Mouse (Mus musculus) kidney, postnatal 0 days (tissue): ENCODE data around the gene Speer4f2. TPM values are rescaled to one million over a fixed set of nuclear protein-coding genes. Genes with fewer than 3 reads are reported as not detected.

Experiments used
- ATAC-seq: fragments of 200-750 bp; cut with Nextera tagmentation; replicated peaks from 2 replicates; pipeline ENCODE4 v1.8.0; 2017; ENCODE audit warnings: low read depth, moderate number of reproducible peaks, moderate TSS enrichment, moderate library complexity; ENCODE audit not compliant: low FRiP score
- DNase-seq: peaks from one replicate; pipeline ENCODE4 v3.0.0-alpha.2; 2016; ENCODE audit warnings: low spot score
- H3K27ac ChIP-seq: fragments of 300-500 bp; sonication (generic); 2 replicates; pipeline ENCODE4 v1.5.1; 2014; ENCODE audit warnings: mild to moderate bottlenecking
- H3K27me3 ChIP-seq: fragments of 300-500 bp; sonication (generic); 2 replicates; pipeline ENCODE4 v1.6.1; 2014; ENCODE audit warnings: low read length, mixed read lengths; ENCODE audit not compliant: insufficient read depth
- H3K36me3 ChIP-seq: fragments of 300-500 bp; sonication (generic); 2 replicates; pipeline ENCODE4 v1.6.1; 2014; ENCODE audit warnings: low read length, mixed read lengths; ENCODE audit not compliant: insufficient read depth
- H3K4me1 ChIP-seq: fragments of 300-500 bp; sonication (generic); replicated peaks from 2 replicates; pipeline ENCODE4 v1.6.1; 2014; ENCODE audit warnings: antibody characterized with exemption, low read length, mixed read lengths; ENCODE audit not compliant: insufficient read depth
- H3K4me2 ChIP-seq: fragments of 300-500 bp; sonication (generic); 2 replicates; pipeline ENCODE4 v1.6.1; 2014; ENCODE audit warnings: mild to moderate bottlenecking, low read length, moderate library complexity, mixed read lengths
- H3K4me3 ChIP-seq: fragments of 300-500 bp; sonication (generic); replicated peaks from 2 replicates; pipeline ENCODE4 v1.5.1; 2014; ENCODE audit warnings: low read depth, low read length
- H3K9ac ChIP-seq: fragments of 300-500 bp; sonication (generic); 2 replicates; pipeline ENCODE4 v1.6.1; 2014; ENCODE audit warnings: low read depth, low read length
- H3K9me3 ChIP-seq: fragments of 300-500 bp; sonication (generic); replicated peaks from 2 replicates; pipeline ENCODE4 v1.6.1; 2016; ENCODE audit warnings: low read length, inconsistent platforms, mixed read lengths
- CTCF ChIP-seq: IDR thresholded peaks from 2 replicates; pipeline ENCODE4 v1.5.1; 2016; ENCODE audit warnings: antibody characterized with exemption, low read depth, mild to moderate bottlenecking, moderate library complexity
- WGBS: fragments of 180-500 bp; shearing (Covaris S2); extraction: QIAGEN DNeasy Blood & Tissue Kit; methylation state at CpG from one replicate; pipeline ENCODE4 v1.1.7; 2014; 5-methylcytosine and 5-hydroxymethylcytosine counted together
- polyA plus RNA-seq: library from polyadenylated mRNA; unstranded; fragments of >200 nt; fragmentation: Nextera tagmentation; extraction: Ambion mirVana; gene quantifications from 2 replicates; pipeline ENCODE4 v1.2.1, GENCODE M21; 2015

The Speer4f2 gene
- polyA plus RNA-seq, 1 experiment from 2014 or later: not detected

DNA sequence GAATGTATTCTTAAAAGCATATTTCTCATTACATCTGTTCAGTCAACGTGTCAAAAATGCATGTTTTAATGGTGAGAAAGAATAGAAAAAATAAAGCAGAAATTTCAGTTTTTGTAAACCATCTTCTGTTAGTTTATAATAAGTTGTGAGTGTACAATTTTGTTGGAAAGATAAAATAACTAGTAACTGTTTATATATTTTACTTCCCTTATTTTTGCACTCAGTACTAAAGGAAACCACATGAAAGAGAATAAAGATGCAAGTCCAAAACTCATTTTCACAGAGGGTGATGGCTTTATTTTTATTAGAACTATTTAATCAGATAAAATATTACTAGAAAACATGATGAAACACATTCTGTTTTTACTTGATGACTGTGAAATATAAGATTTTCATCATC lies 18.2 kb downstream of the Speer4f2 start:
- H3K4me1 ChIP-seq: no peaks in the 10 kb centered on the region
- H3K9me3 ChIP-seq: no peaks in the 10 kb centered on the region
- H3K9ac ChIP-seq: no peak overlapping the region
- ATAC-seq: no peak
- DNase-seq: no peak
- no peaks in the 10 kb centered on the region for H3K36me3 ChIP-seq
- no peak overlapping the region for H3K4me2 ChIP-seq
- H3K27me3 ChIP-seq: no peaks in the 10 kb centered on the region
- TF ChIP-seq CTCF: no peak
- 86% methylated on average over 1 of the region's 1 CpGs for WGBS
- no peak overlapping the region for H3K4me3 ChIP-seq
- no peak overlapping the region for H3K27ac ChIP-seq

DNA sequence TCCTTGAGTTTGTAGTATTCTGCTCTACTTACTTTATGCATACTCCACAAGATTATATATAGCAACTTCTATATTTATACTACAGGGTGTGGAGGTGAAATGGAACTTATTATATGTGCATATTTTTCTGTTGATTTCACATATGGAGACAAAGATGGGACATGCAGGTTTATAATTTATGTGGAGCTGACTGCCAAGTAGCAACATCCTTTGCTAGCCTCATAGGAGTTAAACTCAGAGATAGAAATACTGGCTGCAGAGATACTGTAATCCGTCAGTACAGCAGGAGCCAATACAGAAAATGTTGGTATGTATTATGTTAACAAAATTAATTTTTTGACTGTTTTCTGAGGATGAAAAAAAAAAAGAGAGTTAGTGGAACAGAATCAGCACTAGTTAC lies 27.6 kb downstream of the Speer4f2 start:
- no peaks in the 10 kb centered on the region for H3K36me3 ChIP-seq
- no peak for DNase-seq
- H3K27ac ChIP-seq: no peak overlapping the region
- WGBS: 95% methylated on average over 1 of the region's 1 CpGs
- H3K4me2 ChIP-seq: no peak overlapping the region
- H3K9me3 ChIP-seq: no peaks in the 10 kb centered on the region
- H3K4me3 ChIP-seq: no peak overlapping the region
- H3K4me1 ChIP-seq: no peaks in the 10 kb centered on the region
- no peaks in the 10 kb centered on the region for H3K27me3 ChIP-seq
- no peak for TF ChIP-seq CTCF
- no peak for ATAC-seq
- no peak overlapping the region for H3K9ac ChIP-seq

DNA sequence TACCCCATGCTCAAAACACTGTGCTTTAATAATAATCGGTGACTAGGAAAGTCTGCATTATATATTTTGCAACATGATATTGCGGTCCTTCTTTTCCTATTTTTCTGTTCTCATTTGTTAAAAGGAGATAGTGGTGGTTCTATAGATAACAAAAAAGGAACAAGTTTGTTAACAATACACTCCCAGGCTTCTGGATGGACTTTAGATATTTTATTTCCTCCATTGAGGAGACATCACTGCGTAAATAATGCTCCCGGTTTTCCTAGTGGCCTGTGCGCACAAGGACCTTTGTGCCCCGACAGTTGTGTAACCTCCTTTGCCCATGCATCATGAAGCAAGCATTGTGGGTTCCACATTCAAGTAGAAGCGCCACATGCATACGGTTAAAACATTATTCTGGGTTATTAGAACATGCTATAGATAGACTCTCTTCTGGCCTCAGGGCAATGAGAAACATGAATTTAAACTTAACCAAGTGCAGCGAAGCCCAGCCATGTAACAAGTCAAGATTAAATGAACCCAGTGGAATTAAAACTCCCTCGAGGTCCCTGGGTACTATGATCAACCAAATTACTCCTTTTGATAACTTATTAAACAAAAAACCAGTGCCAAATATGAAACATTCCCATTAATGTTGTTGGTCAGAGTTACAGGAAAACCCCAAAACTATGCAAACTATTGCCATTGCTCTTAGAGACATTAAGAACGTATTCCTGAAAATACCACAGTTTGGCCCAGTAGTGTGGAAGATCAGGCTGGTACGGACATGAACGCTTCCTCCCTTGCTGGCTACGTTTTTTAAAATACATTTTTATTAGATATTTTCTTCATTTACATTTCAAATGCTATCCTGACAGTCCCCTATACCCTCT lies 28.5 kb downstream of the Speer4f2 start:
- Histone ChIP-seq H3K27ac (no peak overlapping the region), H3K9ac (no peak overlapping the region), H3K4me3 (no peak overlapping the region), H3K4me1 (no peaks in the 10 kb centered on the region), H3K36me3 (no peaks in the 10 kb centered on the region), H3K27me3 (no peaks in the 10 kb centered on the region), H3K4me2 (no peak overlapping the region), H3K9me3 (no peaks in the 10 kb centered on the region)
- ATAC-seq (no peak), DNase-seq (no peak)
- TF ChIP-seq CTCF: no peak
- 78% methylated on average over 14 of the region's 14 CpGs for WGBS

GRCm38 (mm10) chr5:17402330-17403125 lies 29.5 kb downstream of the Speer4f2 start:
- no peak for TF ChIP-seq CTCF
- Histone ChIP-seq H3K4me2 (no peak overlapping the region), H3K9me3 (no peaks in the 10 kb centered on the region), H3K27me3 (no peaks in the 10 kb centered on the region), H3K27ac (0 out of 2 replicates have a peak overlapping the region, but pooled peaks have one; percentile 20), H3K9ac (no peak overlapping the region), H3K36me3 (no peaks in the 10 kb centered on the region), H3K4me1 (no peaks in the 10 kb centered on the region), H3K4me3 (no peak overlapping the region)
- DNase-seq (no peak), ATAC-seq (no peak)
- 66% methylated on average over 4 of the region's 4 CpGs for WGBS

DNA sequence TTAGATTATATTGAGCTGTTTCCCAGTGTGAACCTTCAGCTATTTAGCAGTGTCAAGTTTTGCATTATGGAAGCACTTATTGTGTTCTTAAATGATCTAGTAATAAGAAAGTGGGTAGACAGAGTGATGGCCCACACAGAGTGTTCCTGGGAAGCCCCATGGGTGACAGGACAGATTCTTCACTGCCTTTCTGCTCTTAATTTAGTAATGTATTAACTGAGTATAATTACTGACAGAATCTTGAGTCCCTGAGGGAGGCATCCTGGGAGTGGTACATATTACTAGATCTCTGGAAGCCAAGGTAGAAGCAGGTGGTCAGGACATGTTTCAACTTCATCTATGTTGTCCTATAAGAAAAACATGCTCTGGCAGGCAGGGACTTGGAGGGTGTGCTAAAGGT lies 30.6 kb downstream of the Speer4f2 start:
- Histone ChIP-seq H3K4me2 (no peak overlapping the region), H3K4me1 (no peaks in the 10 kb centered on the region), H3K27ac (no peak overlapping the region), H3K36me3 (no peaks in the 10 kb centered on the region), H3K27me3 (no peaks in the 10 kb centered on the region), H3K9me3 (no peaks in the 10 kb centered on the region), H3K9ac (no peak overlapping the region), H3K4me3 (no peak overlapping the region)
- peak; percentile 69; the same call in 1 of the 2 replicates for ATAC-seq
- no peak for DNase-seq
- TF ChIP-seq CTCF: no peak

GRCm38 (mm10) chr5:17408924-17409660 lies 36.1 kb downstream of the Speer4f2 start:
- DNase-seq: no peak
- 30% methylated on average over 4 of the region's 4 CpGs for WGBS
- H3K9me3 ChIP-seq: no peaks in the 10 kb centered on the region
- H3K27me3 ChIP-seq: no peaks in the 10 kb centered on the region
- ATAC-seq: no peak
- H3K4me2 ChIP-seq: no peak overlapping the region
- H3K36me3 ChIP-seq: no peaks in the 10 kb centered on the region
- no peak overlapping the region for H3K27ac ChIP-seq
- H3K9ac ChIP-seq: no peak overlapping the region
- no peaks in the 10 kb centered on the region for H3K4me1 ChIP-seq
- TF ChIP-seq CTCF: no peak
- H3K4me3 ChIP-seq: no peak overlapping the region
